Mouse (Mus musculus) NIH3T3 (cell line): ENCODE results near the gene Olfr223.
"Not testable (repeated sequence)": the region's sequence is repeated elsewhere in the genome, so short reads cannot be mapped to it uniquely, and the experiment has no call there.

Experiments
- DNase-seq: peaks from one replicate; pipeline ENCODE4 v3.0.0-alpha.2; 2012; ENCODE audit warnings: low read depth

Gene Olfr223

GRCm38 (mm10) chr11:59593189-59593588, at the start of gene Olfr223:
Olfr223 (minus strand) TSS chr11:59593289.
- DNase-seq: no peak

DNA sequence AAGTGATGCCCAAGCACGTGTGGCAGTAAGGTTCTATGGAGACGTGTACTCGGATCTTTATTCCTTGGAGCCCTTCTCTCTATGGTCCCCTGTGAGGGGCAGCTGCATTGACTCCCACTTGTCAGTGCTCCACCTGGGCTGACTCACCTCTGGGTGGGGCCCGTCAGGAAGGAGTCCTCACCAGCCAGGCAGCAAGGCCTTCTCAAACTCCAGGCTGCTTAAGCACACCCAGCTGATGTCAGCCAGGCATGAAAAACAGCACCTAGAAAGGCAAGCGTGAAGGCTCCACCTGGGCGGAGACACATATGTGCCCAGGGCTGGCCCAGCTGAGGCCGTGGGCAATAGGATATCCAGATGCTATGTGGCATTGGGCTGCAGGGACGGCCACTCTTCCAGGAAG, 49.3 kb upstream of the Olfr223 start:
- no peak for DNase-seq

- DNase-seq: peak; percentile 55
Measured at GRCm38 (mm10) chr11:59641227-59641626, 48.1 kb upstream of the Olfr223 start.

- DNase-seq: peak; percentile 62
Measured at GRCm38 (mm10) chr11:59639957-59640643, 47.0 kb upstream of the Olfr223 start.

DNA sequence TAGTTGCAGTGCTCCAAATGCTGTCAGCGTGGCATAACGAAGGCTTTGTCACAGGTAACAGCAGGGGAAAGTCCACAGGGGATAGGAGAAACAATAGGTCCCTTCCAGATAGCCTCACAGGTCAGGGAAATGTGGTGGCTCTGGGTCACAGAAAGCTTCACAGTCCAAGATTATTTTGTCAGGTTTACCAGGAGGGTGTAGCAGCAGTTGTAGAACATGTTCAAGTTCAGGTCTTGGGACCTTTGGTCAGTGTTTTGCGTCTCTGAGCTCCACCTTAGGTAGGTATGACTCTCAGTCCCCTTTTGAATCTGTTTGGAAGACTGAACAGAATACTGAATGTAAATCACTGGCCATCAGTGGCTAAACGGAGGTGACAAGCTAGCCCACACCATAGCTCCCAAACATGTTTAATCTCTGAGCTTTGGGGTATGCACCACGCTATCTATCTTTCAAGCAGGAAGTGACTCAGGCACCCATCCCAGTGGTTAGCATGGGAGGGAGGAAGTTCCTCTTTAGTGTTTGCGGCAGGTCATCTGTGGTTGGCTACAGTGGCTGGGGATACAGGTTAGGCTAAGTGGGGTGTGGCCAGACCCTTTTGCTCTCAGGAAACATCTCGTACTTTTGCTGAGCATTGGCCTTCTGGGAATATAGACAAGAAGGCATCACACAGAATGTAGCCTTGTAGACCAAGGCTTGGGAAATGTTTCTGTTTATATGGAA, 43.8 kb upstream of the Olfr223 start:
- DNase-seq: no peak

DNA sequence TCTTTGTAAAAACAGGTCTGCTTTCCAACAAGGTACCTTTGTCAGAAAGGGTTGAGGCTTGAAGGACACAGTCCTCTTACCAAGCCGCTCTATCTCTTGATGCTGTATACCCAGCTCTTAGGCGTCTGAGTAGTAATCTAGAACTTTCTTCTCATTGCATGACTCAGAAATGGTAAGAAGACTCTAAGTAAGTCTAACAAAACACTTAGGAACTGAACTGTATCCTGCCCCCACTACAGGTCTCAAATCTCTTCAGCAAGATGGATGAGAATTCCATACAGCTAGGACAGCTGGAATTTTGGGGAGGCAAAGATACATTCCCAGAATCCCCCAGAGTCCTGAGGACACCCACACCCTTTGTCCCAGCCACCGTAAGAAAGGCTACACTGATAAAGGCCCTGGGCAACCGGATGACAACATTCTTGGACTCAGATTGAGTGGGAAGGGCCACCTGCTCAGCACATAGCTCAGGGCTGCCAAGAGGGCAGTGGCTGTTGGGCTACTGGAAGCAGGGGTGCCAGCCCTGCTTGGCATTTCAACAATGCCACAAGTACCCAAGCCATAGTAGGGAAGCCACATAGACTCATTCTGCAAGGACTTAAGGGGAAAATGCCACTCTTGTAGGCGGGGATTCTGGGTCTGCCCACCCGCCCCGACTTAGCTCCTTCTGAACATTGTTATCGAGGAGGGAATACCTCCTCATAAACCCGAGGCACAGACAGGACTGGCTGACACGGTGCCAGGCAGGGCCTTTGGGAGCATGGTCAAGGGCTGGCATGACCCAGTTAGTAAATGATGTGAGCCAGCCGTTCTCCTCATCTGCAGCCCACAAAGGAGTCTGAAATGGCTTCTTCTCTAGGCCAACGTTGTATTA, 43.0 kb upstream of the Olfr223 start:
- DNase-seq: no peak

DNA sequence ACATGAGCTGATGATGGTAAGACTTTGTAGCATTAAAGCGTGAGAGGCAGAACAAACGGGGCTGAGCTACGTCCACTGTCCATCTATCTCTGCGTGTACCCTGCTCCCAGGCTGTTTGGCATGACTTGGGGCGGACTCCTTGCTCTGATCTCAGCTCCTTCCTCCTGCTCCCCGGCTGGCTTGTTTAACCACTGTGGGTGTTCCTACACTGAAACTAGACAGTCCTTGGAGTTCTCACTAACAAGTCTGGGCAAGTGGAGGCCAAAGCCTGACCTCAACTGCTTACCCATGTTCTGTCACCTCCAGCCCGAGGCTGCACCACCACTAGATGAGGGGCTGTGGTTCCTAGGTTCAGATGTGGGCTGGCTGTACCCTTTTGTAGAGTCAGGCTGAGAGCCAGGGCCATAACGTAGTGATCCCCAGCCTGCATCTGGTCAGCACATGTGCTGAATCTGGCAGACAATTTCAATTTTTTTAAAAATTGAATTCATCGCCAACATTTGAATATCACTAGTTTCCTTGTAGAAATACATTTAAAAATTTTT, 42.2 kb upstream of the Olfr223 start:
- DNase-seq: peak; percentile 65

DNA sequence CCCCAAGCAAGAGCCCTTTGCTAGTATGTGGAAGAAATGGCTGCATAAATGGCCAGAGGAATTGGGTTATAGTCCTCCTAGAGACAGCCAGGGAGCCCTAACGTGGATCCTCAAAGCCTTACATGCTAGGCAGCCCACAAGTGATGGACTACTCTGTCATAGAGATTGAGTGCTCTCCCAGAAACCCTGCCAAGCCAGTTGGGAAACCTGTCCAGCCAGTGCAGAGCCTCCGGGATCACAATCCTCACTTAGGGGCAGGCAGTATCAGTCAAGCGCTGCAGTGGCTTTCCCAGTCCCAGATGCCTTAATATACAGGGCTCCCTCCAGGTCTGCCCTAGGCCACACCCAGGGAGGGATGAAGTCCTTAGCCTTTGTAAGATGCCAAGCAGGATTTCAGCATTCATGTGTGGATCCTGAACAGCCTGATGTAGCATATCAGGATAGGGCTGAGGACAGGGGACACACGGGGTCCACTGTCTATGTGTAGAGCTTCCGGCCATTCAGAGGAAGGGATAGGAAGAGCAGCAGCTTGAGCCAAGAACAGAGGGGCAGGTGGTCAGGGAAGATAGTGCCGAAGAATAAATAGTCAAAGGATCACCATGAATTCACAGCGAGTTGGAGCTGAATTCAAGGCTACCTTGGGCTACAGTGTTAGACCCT, 41.0 kb upstream of the Olfr223 start:
- DNase-seq: no peak

DNA sequence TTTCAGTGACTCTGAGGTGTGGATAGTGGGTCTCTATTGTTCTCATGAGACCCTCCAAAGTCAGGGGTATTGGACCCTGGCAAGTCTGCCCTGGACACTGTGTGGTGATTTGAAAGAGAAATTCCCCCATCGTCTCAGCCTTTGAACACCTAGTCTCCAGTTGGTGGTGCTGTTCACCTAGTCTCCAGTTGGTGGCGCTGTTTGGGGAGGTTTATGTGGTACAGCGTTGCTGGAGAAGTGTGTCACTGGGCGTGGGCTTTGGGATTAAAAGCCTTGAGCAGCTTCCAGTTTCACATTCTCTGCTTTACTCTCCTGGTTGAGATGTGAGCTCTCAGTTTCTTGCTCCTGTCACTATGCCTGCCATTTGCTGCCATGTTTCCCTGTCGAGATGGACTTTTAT, 39.9 kb upstream of the Olfr223 start:
- peak; percentile 64 for DNase-seq

- peak; percentile 49 for DNase-seq
Measured at GRCm38 (mm10) chr11:59631980-59632379, 38.9 kb upstream of the Olfr223 start.

GRCm38 (mm10) chr11:59629871-59630270, 36.8 kb upstream of the Olfr223 start:
- peak; percentile 30 for DNase-seq

DNA sequence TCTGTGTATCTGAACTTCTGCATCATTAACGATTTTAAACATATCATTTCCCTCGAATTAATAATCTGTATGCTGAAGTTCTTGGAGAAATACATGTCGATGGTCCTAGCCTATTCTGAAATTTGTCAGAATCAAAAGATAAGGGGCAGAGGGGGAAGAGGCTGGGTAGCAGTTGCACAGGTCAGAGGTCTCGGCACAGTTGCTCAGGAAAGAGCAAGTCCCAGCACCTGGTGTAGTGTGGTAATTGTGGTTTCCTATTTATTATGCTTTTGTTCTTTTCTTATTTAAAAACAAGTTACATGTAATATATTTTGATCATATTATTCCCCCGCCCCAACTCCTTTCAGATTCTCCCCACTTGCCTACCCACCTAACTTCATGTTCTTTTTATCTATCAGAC, 35.1 kb upstream of the Olfr223 start:
- DNase-seq: no peak

DNA sequence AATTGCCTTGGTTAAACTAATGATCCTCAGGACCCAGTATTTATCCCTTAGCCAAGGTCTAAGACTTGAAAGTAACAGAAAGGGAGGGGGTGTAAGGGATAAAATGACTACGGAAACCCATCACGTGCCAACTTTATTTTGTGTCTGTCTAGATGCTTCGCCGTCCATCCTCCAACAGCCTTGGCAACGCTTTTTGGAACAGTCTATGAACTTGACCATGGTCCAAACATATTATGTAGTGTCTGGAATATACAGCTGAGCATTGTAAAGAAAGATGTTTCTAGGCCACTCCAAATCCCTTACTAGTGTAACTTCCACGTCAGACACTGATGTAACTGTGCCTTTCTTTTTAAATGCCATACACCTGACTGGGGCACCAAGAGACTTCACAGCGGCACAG, 33.1 kb upstream of the Olfr223 start:
- DNase-seq: no peak

- peak; percentile 90 for DNase-seq
Measured at GRCm38 (mm10) chr11:59624017-59624630, 31.0 kb upstream of the Olfr223 start.

GRCm38 (mm10) chr11:59622214-59622613, 29.1 kb upstream of the Olfr223 start:
- peak; percentile 37 for DNase-seq

DNA sequence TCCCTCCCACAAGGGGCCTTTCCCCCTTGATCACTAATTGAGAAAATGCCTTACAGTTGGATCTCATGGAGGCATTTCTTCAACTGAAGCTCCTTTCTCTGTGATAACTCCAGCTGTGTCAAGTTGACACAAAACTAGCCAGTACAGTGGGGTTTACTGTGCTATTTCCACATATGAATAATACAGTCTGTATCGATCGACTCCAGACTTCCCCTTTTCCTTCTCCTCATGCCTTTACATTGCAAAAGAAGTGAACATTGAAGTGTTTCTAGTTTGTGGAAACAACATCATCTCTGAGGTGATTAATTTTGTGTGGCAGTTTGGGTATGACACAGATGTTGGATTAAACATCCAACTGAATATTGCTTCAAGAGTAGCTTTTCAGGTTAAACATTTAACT, 23.9 kb upstream of the Olfr223 start:
- not testable (repeated sequence) for DNase-seq

- peak; percentile 89 for DNase-seq
Measured at GRCm38 (mm10) chr11:59614120-59614519, 21.0 kb upstream of the Olfr223 start.

DNA sequence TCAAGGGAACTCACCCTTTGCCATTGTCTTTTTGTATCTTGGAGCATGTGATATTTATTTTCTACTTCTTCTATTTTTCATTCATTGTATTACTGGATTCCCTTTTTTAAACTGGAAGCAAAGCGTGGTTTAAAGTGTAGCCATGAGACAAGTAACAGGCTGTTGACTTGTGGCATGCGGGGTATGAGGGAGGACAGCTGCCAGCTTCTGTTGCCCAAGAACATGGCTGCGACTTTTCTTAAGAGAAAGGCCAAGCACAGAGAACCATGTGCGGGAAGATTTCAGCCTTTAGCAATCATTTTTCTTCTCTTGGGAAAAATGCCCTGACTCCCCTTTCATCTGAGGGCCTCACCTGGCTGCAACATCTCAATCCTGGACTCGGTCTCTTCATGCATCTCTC, 18.6 kb upstream of the Olfr223 start:
- DNase-seq: peak; percentile 45

DNA sequence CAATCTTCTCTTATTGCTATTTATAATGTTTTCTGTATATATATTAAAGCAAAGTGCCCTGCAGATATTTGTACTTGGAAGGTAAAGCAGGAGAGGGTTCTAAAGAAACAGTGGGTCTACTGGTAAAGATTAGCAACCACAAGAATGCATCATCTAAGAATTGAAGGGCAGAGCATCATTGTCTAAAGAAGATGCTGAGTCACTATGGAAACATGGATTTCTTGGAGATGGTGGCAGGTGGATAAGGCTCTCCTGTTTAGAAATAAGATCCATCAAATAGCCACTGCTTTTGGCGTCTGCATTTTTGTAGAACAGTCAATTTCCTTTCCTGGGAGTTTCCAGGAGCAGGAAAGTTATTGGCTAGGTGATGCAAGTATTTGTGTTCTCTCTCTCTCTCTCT, 9.2 kb upstream of the Olfr223 start:
- DNase-seq: no peak

DNA sequence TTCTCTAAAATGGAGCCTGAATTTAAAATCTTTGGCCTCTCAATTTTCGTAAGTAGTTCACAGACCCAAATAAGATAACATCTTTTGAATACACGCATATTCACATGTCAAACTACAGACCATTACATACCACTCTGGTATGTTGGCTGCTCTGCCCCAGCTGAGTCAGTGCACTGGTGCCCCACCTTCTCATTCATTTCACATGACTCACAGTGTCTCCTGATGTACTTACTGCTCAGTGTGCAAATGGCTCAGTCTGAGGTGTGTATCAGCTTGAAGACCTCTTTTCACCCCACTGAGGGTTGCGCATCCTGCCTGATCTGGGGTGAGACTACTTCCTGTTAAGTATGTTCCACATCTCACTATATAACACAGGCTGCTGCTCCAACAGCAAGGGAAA, 7.8 kb upstream of the Olfr223 start:
- peak; percentile 89 for DNase-seq

GRCm38 (mm10) chr11:59599211-59599610, 6.1 kb upstream of the Olfr223 start:
- no peak for DNase-seq
